Mouse (Mus musculus) liver (tissue): Measurements from ENCODE around the gene Sema6d.

ENCODE experiments used
- DNase-seq: peaks from one replicate; pipeline ENCODE4 v3.0.0-alpha.2; 2020; ENCODE audit warnings: mixed read lengths

Sema6d gene

GRCm38 (mm10) chr2:124176265-124176664 is 86.5 kb downstream of the Sema6d start:
- no peak for DNase-seq

- no peak for DNase-seq
Observed at GRCm38 (mm10) chr2:124176711-124177169, 87.0 kb downstream of the Sema6d start.

GRCm38 (mm10) chr2:124189271-124189670 is 99.5 kb downstream of the Sema6d start:
- DNase-seq: no peak

- no peak for DNase-seq
Observed at GRCm38 (mm10) chr2:124194041-124194440, 104.3 kb downstream of the Sema6d start.

- no peak for DNase-seq
Observed at GRCm38 (mm10) chr2:124201493-124201892, 111.7 kb downstream of the Sema6d start.

- DNase-seq: no peak
Observed at GRCm38 (mm10) chr2:124202475-124202990, 112.8 kb downstream of the Sema6d start.

- no peak for DNase-seq
Observed at GRCm38 (mm10) chr2:124205811-124206210, 116.0 kb downstream of the Sema6d start.

- DNase-seq: no peak
Observed at GRCm38 (mm10) chr2:124208251-124208650, 118.5 kb downstream of the Sema6d start.

GRCm38 (mm10) chr2:124223559-124223958 is 133.8 kb downstream of the Sema6d start:
- DNase-seq: no peak

- DNase-seq: no peak
Observed at GRCm38 (mm10) chr2:124224328-124224727, 134.6 kb downstream of the Sema6d start.

GRCm38 (mm10) chr2:124234636-124235221 is 145.0 kb downstream of the Sema6d start:
- no peak for DNase-seq

- no peak for DNase-seq
Observed at GRCm38 (mm10) chr2:124235237-124236055, 145.7 kb downstream of the Sema6d start.

- no peak for DNase-seq
Observed at GRCm38 (mm10) chr2:124236831-124237230, 147.1 kb downstream of the Sema6d start.

- DNase-seq: no peak
Observed at GRCm38 (mm10) chr2:124243608-124244007, 153.8 kb downstream of the Sema6d start.

GRCm38 (mm10) chr2:124244543-124245245 is 154.9 kb downstream of the Sema6d start:
- DNase-seq: no peak

GRCm38 (mm10) chr2:124258108-124258507 is 168.3 kb downstream of the Sema6d start:
- DNase-seq: no peak

- DNase-seq: no peak
Observed at GRCm38 (mm10) chr2:124264309-124264708, 174.5 kb downstream of the Sema6d start.

- DNase-seq: no peak
Observed at GRCm38 (mm10) chr2:124271156-124271555, 181.4 kb downstream of the Sema6d start.

GRCm38 (mm10) chr2:124277492-124277891 is 187.7 kb downstream of the Sema6d start:
- DNase-seq: no peak

GRCm38 (mm10) chr2:124285109-124285508 is 195.3 kb downstream of the Sema6d start:
- DNase-seq: no peak

- no peak for DNase-seq
Observed at GRCm38 (mm10) chr2:124289356-124289755, 199.6 kb downstream of the Sema6d start.

GRCm38 (mm10) chr2:124291145-124291544 is 201.4 kb downstream of the Sema6d start:
- DNase-seq: no peak

- DNase-seq: no peak
Observed at GRCm38 (mm10) chr2:124293601-124294000, 203.8 kb downstream of the Sema6d start.
